Mouse (Mus musculus): ENCODE measurements around the gene Cpa2. TPM values are rescaled to one million over a fixed set of nuclear protein-coding genes. Genes with fewer than 3 reads are reported as not detected.

Gene Cpa2
- polyA plus RNA-seq, 1 experiment from 2014 or later = 399 TPM

GRCm38 (mm10) chr6:30586886-30587442 is 45.6 kb downstream of the Cpa2 start:
- Histone ChIP-seq H3K27ac (ENCODE audit: low read length) (no peak overlapping the region), H3K9me3 (ENCODE audit: control insufficient read depth, low read length) (no peaks in the 10 kb centered on the region), H3K36me3 (ENCODE audit: control insufficient read depth, insufficient read depth, low read length) (no peaks in the 10 kb centered on the region), H3K4me3 (ENCODE audit: low read length) (no peak overlapping the region), H3K27me3 (replicated peaks; ENCODE audit: control insufficient read depth, insufficient read depth, low read length) (no peaks in the 10 kb centered on the region), H3K4me2 (ENCODE audit: low read depth, low read length) (no peak overlapping the region), H3K4me1 (ENCODE audit: control insufficient read depth, insufficient read depth, low read length) (no peaks in the 10 kb centered on the region), H3K9ac (ENCODE audit: low read depth, low read length) (no peak overlapping the region)
- WGBS = 76% methylated on average over 7 of the region's 7 CpGs
- ATAC-seq = no peak

GRCm38 (mm10) chr6:30589819-30590218 is 48.4 kb downstream of the Cpa2 start:
- H3K4me2 ChIP-seq (ENCODE audit: low read depth, low read length) = no peak overlapping the region
- ATAC-seq = no peak
- H3K36me3 ChIP-seq (ENCODE audit: control insufficient read depth, insufficient read depth, low read length) = no peaks in the 10 kb centered on the region
- no peaks in the 10 kb centered on the region for H3K4me1 ChIP-seq (ENCODE audit: control insufficient read depth, insufficient read depth, low read length)
- no peaks in the 10 kb centered on the region for H3K9me3 ChIP-seq (ENCODE audit: control insufficient read depth, low read length)
- H3K9ac ChIP-seq (ENCODE audit: low read depth, low read length) = no peak overlapping the region
- no peaks in the 10 kb centered on the region for H3K27me3 ChIP-seq (replicated peaks; ENCODE audit: control insufficient read depth, insufficient read depth, low read length)
- no peak overlapping the region for H3K4me3 ChIP-seq (ENCODE audit: low read length)
- no peak overlapping the region for H3K27ac ChIP-seq (ENCODE audit: low read length)
- 43% methylated on average over 2 of the region's 2 CpGs for WGBS

GRCm38 (mm10) chr6:30591851-30592404 is 50.5 kb downstream of the Cpa2 start:
- H3K27ac ChIP-seq (ENCODE audit: low read length) = no peak overlapping the region
- no peak for ATAC-seq

GRCm38 (mm10) chr6:30592417-30592974 is 51.1 kb downstream of the Cpa2 start:
- no peak for ATAC-seq
- Histone ChIP-seq H3K36me3 (ENCODE audit: control insufficient read depth, insufficient read depth, low read length) (no peaks in the 10 kb centered on the region), H3K4me3 (ENCODE audit: low read length) (no peak overlapping the region), H3K4me2 (ENCODE audit: low read depth, low read length) (no peak overlapping the region), H3K9me3 (ENCODE audit: control insufficient read depth, low read length) (no peaks in the 10 kb centered on the region), H3K4me1 (ENCODE audit: control insufficient read depth, insufficient read depth, low read length) (no peaks in the 10 kb centered on the region), H3K27ac (ENCODE audit: low read length) (no peak overlapping the region), H3K27me3 (replicated peaks; ENCODE audit: control insufficient read depth, insufficient read depth, low read length) (no peaks in the 10 kb centered on the region), H3K9ac (ENCODE audit: low read depth, low read length) (no peak overlapping the region)
- WGBS = 73% methylated on average over 10 of the region's 10 CpGs

More at GRCm38 (mm10) chr6:30591851-30592404, 50.5 kb downstream of the Cpa2 start:
- H3K9ac ChIP-seq (ENCODE audit: low read depth, low read length) = no peak overlapping the region
- no peak overlapping the region for H3K4me3 ChIP-seq (ENCODE audit: low read length)
- no peak overlapping the region for H3K4me2 ChIP-seq (ENCODE audit: low read depth, low read length)
- H3K4me1 ChIP-seq (ENCODE audit: control insufficient read depth, insufficient read depth, low read length) = no peaks in the 10 kb centered on the region
- no peaks in the 10 kb centered on the region for H3K27me3 ChIP-seq (replicated peaks; ENCODE audit: control insufficient read depth, insufficient read depth, low read length)
- no peaks in the 10 kb centered on the region for H3K9me3 ChIP-seq (ENCODE audit: control insufficient read depth, low read length)
- WGBS = 47% methylated on average over 5 of the region's 5 CpGs
- H3K36me3 ChIP-seq (ENCODE audit: control insufficient read depth, insufficient read depth, low read length) = no peaks in the 10 kb centered on the region

- Histone ChIP-seq H3K4me3 (ENCODE audit: low read length) (no peak overlapping the region), H3K4me2 (ENCODE audit: low read depth, low read length) (no peak overlapping the region), H3K9me3 (ENCODE audit: control insufficient read depth, low read length) (no peaks in the 10 kb centered on the region), H3K27ac (ENCODE audit: low read length) (no peak overlapping the region), H3K27me3 (replicated peaks; ENCODE audit: control insufficient read depth, insufficient read depth, low read length) (no peaks in the 10 kb centered on the region), H3K4me1 (ENCODE audit: control insufficient read depth, insufficient read depth, low read length) (no peaks in the 10 kb centered on the region), H3K36me3 (ENCODE audit: control insufficient read depth, insufficient read depth, low read length) (no peaks in the 10 kb centered on the region), H3K9ac (ENCODE audit: low read depth, low read length) (no peak overlapping the region)
- 68% methylated on average over 7 of the region's 7 CpGs for WGBS
- ATAC-seq = no peak
Measured at GRCm38 (mm10) chr6:30594364-30594763, 53.0 kb downstream of the Cpa2 start.

GRCm38 (mm10) chr6:30596230-30596898 is 55.0 kb downstream of the Cpa2 start:
- Histone ChIP-seq H3K4me2 (ENCODE audit: low read depth, low read length) (no peak overlapping the region), H3K4me3 (ENCODE audit: low read length) (no peak overlapping the region), H3K4me1 (ENCODE audit: control insufficient read depth, insufficient read depth, low read length) (no peaks in the 10 kb centered on the region), H3K9ac (ENCODE audit: low read depth, low read length) (no peak overlapping the region), H3K9me3 (ENCODE audit: control insufficient read depth, low read length) (no peaks in the 10 kb centered on the region), H3K27me3 (replicated peaks; ENCODE audit: control insufficient read depth, insufficient read depth, low read length) (no peaks in the 10 kb centered on the region), H3K36me3 (ENCODE audit: control insufficient read depth, insufficient read depth, low read length) (no peaks in the 10 kb centered on the region), H3K27ac (ENCODE audit: low read length) (no peak overlapping the region)
- 68% methylated on average over 8 of the region's 8 CpGs for WGBS
- ATAC-seq = no peak

- no peaks in the 10 kb centered on the region for H3K9me3 ChIP-seq (ENCODE audit: control insufficient read depth, low read length)
- H3K36me3 ChIP-seq (ENCODE audit: control insufficient read depth, insufficient read depth, low read length) = no peaks in the 10 kb centered on the region
- 62% methylated on average over 3 of the region's 3 CpGs for WGBS
- no peak overlapping the region for H3K9ac ChIP-seq (ENCODE audit: low read depth, low read length)
- no peak for ATAC-seq
- no peak overlapping the region for H3K4me3 ChIP-seq (ENCODE audit: low read length)
- no peak overlapping the region for H3K4me2 ChIP-seq (ENCODE audit: low read depth, low read length)
- no peak overlapping the region for H3K27ac ChIP-seq (ENCODE audit: low read length)
- no peaks in the 10 kb centered on the region for H3K4me1 ChIP-seq (ENCODE audit: control insufficient read depth, insufficient read depth, low read length)
- no peaks in the 10 kb centered on the region for H3K27me3 ChIP-seq (replicated peaks; ENCODE audit: control insufficient read depth, insufficient read depth, low read length)
Measured at GRCm38 (mm10) chr6:30600033-30600432, 58.7 kb downstream of the Cpa2 start.

- Histone ChIP-seq H3K27ac (ENCODE audit: low read length) (no peak overlapping the region), H3K4me3 (ENCODE audit: low read length) (no peak overlapping the region), H3K9ac (ENCODE audit: low read depth, low read length) (no peak overlapping the region), H3K4me1 (ENCODE audit: control insufficient read depth, insufficient read depth, low read length) (no peaks in the 10 kb centered on the region), H3K4me2 (ENCODE audit: low read depth, low read length) (no peak overlapping the region), H3K27me3 (replicated peaks; ENCODE audit: control insufficient read depth, insufficient read depth, low read length) (no peaks in the 10 kb centered on the region), H3K9me3 (ENCODE audit: control insufficient read depth, low read length) (no peaks in the 10 kb centered on the region), H3K36me3 (ENCODE audit: control insufficient read depth, insufficient read depth, low read length) (no peaks in the 10 kb centered on the region)
- WGBS = 88% methylated on average over 1 of the region's 1 CpGs
- ATAC-seq = no peak
Measured at GRCm38 (mm10) chr6:30600995-30601394, 59.6 kb downstream of the Cpa2 start.

GRCm38 (mm10) chr6:30604342-30604867 is 63.0 kb downstream of the Cpa2 start:
- Histone ChIP-seq H3K9me3 (ENCODE audit: control insufficient read depth, low read length) (no peaks in the 10 kb centered on the region), H3K27me3 (replicated peaks; ENCODE audit: control insufficient read depth, insufficient read depth, low read length) (no peaks in the 10 kb centered on the region), H3K4me3 (ENCODE audit: low read length) (no peak overlapping the region), H3K4me2 (ENCODE audit: low read depth, low read length) (no peak overlapping the region), H3K27ac (ENCODE audit: low read length) (no peak overlapping the region), H3K4me1 (ENCODE audit: control insufficient read depth, insufficient read depth, low read length) (no peaks in the 10 kb centered on the region), H3K36me3 (ENCODE audit: control insufficient read depth, insufficient read depth, low read length) (no peaks in the 10 kb centered on the region), H3K9ac (ENCODE audit: low read depth, low read length) (no peak overlapping the region)
- WGBS = 55% methylated on average over 7 of the region's 7 CpGs
- ATAC-seq = no peak

Data from intestine, embryonic 16.5 days (tissue).